Mouse (Mus musculus) left cerebral cortex, postnatal 10 days (tissue): ENCODE results near the gene Tmem246. TPM values are rescaled to one million over a fixed set of nuclear protein-coding genes. Genes with fewer than 3 reads are reported as not detected.
"Not testable (repeated sequence)": the region's sequence is repeated elsewhere in the genome, so short reads cannot be mapped to it uniquely, and the experiment has no call there.

Experiments
- DNase-seq, 2 experiments: peaks; one replicate each; pipeline ENCODE4 v3.0.0; 2021 to 2022; ENCODE audit warnings: low spot score in 2 of 2, mixed read lengths in 1 of 2; ENCODE audit errors: extremely low spot score in 1 of 2
- intact Hi-C: fragments of 180-260 bp; cut with DNase I; formaldehyde crosslinking; loops from one replicate; pipeline ENCODE4 v1.15.1; 2025
- total RNA-seq, 2 experiments: library from RNA; stranded (reverse); gene quantifications; 2 replicates each; pipeline ENCODE4 v1.2.3; 2021

The Tmem246 gene
- total RNA-seq: 10 to 100 TPM; 78.8 to 80.6 TPM

GRCm38 (mm10) chr4:49597183-49598100 lies at the start of gene Tmem246:
Gene Tmem246 (minus strand): TSS chr4:49597876.
- intact Hi-C loops: no loop called here
- DNase-seq: peak; percentile 62 to 87

- intact Hi-C loops: no loop called here
- DNase-seq: no peak
Measured at GRCm38 (mm10) chr4:49639913-49640312, 42.2 kb upstream of the Tmem246 start.

GRCm38 (mm10) chr4:49637821-49638220 lies 40.1 kb upstream of the Tmem246 start:
- intact Hi-C loops: no loop called here
- DNase-seq: no peak

GRCm38 (mm10) chr4:49632139-49632481 lies 34.4 kb upstream of the Tmem246 start:
- intact Hi-C loops: no loop called here
- no peak for DNase-seq

- intact Hi-C loops: no loop called here
- DNase-seq: peak; percentile 97
Measured at GRCm38 (mm10) chr4:49631319-49632138, 33.9 kb upstream of the Tmem246 start, which contains the start of gene Rnf20. Gene Rnf20 (plus strand): TSS chr4:49632006.

- intact Hi-C loops: loop anchor here (5.0 kb wide), 1 partner anchor 107 kb away; the partner anchor contains the start of genes Mrpl50 and Zfp189
Measured at GRCm38 (mm10) chr4:49628941-49629340, 31.3 kb upstream of the Tmem246 start.

GRCm38 (mm10) chr4:49626973-49627372 lies 29.3 kb upstream of the Tmem246 start:
- DNase-seq: peak; percentile 71 to 80
- intact Hi-C loops: loop anchor here (1.0 to 5.0 kb wide), 3 partner anchors 60 to 936 kb away; partner anchors contain the start of genes Mrpl50 and Zfp189

More at GRCm38 (mm10) chr4:49628941-49629340, 31.3 kb upstream of the Tmem246 start:
- DNase-seq: no peak

- intact Hi-C loops: loop anchor here (5.0 kb wide), 1 partner anchor 103 kb away; the partner anchor contains the start of genes Mrpl50 and Zfp189
- not testable (repeated sequence) for DNase-seq
Measured at GRCm38 (mm10) chr4:49624969-49625368, 27.3 kb upstream of the Tmem246 start.

- no peak for DNase-seq
- intact Hi-C loops: no loop called here
Measured at GRCm38 (mm10) chr4:49623916-49624315, 26.2 kb upstream of the Tmem246 start.

GRCm38 (mm10) chr4:49622272-49622671 lies 24.6 kb upstream of the Tmem246 start:
- intact Hi-C loops: no loop called here
- DNase-seq: no peak

- intact Hi-C loops, DNase-seq: not testable (repeated sequence)
Measured at GRCm38 (mm10) chr4:49619861-49620260, 22.2 kb upstream of the Tmem246 start.

- intact Hi-C loops: no loop called here
- no peak for DNase-seq
Measured at GRCm38 (mm10) chr4:49616924-49617323, 19.2 kb upstream of the Tmem246 start.

- intact Hi-C loops: no loop called here
- no peak for DNase-seq
Measured at GRCm38 (mm10) chr4:49605459-49605858, 7.8 kb upstream of the Tmem246 start.

GRCm38 (mm10) chr4:49604616-49605015 lies 6.9 kb upstream of the Tmem246 start:
- no peak for DNase-seq
- intact Hi-C loops: no loop called here

- DNase-seq: no peak
- intact Hi-C loops: no loop called here
Measured at GRCm38 (mm10) chr4:49604016-49604546, 6.4 kb upstream of the Tmem246 start.

- intact Hi-C loops: no loop called here
- DNase-seq: no peak
Measured at GRCm38 (mm10) chr4:49603161-49603560, 5.5 kb upstream of the Tmem246 start.

- DNase-seq: no peak
- intact Hi-C loops: no loop called here
Measured at GRCm38 (mm10) chr4:49596846-49597182, 862 bp downstream of the Tmem246 start.

- intact Hi-C loops: no loop called here
- no peak for DNase-seq
Measured at GRCm38 (mm10) chr4:49590152-49590551, 7.5 kb downstream of the Tmem246 start.

GRCm38 (mm10) chr4:49586811-49587210 lies 10.9 kb downstream of the Tmem246 start:
- intact Hi-C loops: no loop called here
- no peak for DNase-seq
